Mouse (Mus musculus): ENCODE measurements around the gene Babam1.

Gene Babam1

DNA sequence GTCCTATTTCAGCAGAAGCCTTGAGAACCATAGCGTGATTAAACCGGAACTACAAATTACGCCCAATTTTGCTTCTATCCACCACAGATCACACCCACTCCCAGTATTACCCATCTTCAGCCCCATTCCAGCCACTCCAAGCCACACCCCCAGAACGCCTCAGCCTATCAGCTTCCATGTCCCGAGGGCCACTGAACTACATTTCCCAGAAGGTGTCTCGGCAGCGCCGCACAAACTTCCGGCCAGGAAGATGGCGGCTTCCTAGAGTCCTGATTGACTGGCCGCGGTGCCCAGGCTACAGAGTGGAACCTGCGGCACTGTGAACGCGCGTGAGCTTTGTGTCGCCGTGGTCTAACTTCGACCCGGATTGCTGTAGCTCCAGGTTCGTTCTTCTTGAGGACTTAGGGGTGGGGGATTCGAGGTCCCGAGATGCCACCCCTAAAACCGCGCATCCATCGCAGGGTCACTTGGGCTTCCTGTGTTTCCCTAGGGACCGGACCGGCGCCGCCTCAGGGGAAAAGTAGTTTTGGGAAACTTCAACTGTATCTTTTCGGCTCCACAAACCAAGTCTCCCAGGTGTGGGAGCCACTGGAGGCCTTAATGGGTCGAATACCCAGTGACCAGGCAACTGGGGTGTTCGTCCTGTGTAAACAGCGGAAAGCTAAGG is at the start of gene Babam1:
Gene Babam1 (plus strand): TSS at position 223 of the 667 bp plus-strand sequence.
- peak; percentile 79 to 93 for DNase-seq (ENCODE audit: low spot score in 2 of 2)

- DNase-seq (ENCODE audit: low spot score in 2 of 2), result no peak
These were observed 45.5 kb upstream of the Babam1 start for GRCm38 (mm10) chr8:71351117-71351516.

DNA sequence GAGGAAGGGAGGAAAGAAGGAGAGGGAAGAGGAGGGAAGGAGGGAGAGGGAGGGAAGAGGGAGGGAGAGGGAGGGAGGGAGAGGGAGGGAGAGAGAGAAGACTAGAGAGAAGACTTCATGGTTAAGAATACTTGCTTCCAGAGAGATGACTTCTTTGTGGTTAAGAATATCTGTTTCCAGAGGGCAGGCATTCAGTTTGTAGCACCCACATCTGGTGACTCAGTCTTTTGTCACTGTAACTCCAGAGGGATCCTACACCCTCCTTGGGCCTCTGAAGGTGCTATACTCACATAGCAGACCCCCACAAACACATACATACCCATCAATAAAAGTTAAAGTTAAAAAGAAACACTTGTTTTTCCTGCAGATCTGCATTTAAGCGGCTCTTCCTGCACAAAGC is 45.1 kb upstream of the Babam1 start:
- DNase-seq (ENCODE audit: low spot score in 2 of 2), result no peak

GRCm38 (mm10) chr8:71358026-71358425 is 38.6 kb upstream of the Babam1 start:
- DNase-seq (ENCODE audit: low spot score in 2 of 2), result no peak

DNA sequence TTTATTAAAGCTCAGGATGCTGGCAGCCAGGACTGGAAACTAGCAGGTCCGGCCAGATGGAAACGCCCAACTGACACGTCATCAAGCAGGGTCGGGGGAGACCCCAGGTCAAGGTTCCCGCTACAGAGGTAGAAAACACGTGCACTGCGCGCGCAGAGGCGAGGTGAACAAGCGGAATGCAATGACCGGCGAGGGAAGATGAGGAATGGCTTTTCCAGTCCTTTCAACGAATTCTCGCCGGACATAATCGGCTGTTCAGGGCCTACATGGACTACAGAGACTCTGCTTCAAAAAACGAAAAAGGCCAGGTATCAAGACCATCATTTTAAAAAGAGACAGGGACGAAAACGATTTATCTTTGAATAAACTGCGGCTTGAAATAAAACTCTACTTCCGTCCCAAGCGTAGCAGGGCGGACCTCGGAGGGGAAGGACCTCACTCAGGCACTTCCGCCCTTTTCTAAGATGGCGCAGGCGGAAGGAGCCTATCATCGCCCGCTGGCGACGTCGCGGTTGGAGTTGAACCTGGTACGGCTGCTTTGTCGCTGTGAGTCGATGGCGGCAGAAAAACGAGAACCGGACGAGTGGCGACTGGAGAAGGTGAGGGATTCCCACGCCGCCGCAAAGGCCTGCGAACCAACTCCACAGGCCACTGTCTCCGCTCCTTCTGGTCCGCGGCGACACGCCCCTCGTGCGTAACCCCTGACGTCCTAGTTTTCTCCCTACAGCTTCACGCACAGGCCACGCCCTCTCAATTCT is 29.7 kb upstream of the Babam1 start, which contains the start of gene Use1:
Gene Use1 (plus strand): TSS at position 78 of the 758 bp plus-strand sequence.
- DNase-seq (ENCODE audit: low spot score in 2 of 2), result peak; percentile 93

GRCm38 (mm10) chr8:71367529-71368176 is 29.0 kb upstream of the Babam1 start:
- DNase-seq (ENCODE audit: low spot score in 2 of 2), result no peak

GRCm38 (mm10) chr8:71368366-71368765 is 28.3 kb upstream of the Babam1 start:
- DNase-seq (ENCODE audit: low spot score in 2 of 2), result no peak

- DNase-seq (ENCODE audit: low spot score in 2 of 2), result no peak
These were observed 27.5 kb upstream of the Babam1 start for GRCm38 (mm10) chr8:71369040-71369718.

GRCm38 (mm10) chr8:71370711-71371235 is 25.9 kb upstream of the Babam1 start:
- DNase-seq (ENCODE audit: low spot score in 2 of 2), result no peak

- DNase-seq (ENCODE audit: low spot score in 2 of 2), result peak; percentile 97 to 99
These were observed 25.3 kb upstream of the Babam1 start, which contains the start of gene Ocel1 for GRCm38 (mm10) chr8:71371236-71371848. Ocel1 (plus strand) TSS chr8:71371298.

DNA sequence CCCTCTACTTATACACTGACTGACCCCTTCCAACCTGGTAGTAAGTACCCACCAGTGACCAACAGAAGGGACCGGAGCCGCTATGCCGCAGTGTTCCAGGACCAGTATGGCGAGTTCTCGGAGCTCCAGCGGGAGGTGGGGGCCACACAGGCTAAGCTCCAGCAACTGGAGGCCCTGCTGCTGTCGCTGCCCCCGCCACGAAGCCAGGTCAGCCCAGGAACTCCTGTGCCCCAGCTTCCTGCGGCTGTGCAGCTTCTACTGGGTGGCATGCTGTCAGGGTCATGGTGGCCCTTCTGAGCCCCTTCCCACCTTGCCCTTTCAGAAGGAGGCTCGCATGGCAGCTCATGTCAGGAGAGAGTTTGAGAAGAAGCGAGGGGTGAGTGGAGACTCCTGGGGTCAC is 24.2 kb upstream of the Babam1 start:
- no peak for DNase-seq (ENCODE audit: low spot score in 2 of 2)

DNA sequence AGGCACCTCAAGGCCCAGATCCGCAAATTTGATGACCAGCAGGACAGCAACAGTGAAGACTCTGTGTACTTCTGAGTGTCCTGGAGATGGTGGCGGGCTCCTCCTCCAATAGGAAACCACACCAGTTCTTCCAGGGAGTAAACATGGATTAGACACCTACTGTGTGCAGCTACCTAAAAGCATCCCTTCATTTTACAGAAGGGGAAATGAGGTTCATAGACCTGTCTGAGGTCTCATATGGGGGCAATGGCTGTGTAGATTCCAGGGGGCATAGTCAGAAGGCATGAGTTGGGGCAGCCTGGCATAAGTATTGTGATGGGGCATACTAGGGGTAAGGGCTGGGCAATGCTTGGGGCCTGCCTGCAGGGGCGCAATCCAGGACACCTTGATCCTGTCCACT is 23.7 kb upstream of the Babam1 start:
- no peak for DNase-seq (ENCODE audit: low spot score in 2 of 2)

DNA sequence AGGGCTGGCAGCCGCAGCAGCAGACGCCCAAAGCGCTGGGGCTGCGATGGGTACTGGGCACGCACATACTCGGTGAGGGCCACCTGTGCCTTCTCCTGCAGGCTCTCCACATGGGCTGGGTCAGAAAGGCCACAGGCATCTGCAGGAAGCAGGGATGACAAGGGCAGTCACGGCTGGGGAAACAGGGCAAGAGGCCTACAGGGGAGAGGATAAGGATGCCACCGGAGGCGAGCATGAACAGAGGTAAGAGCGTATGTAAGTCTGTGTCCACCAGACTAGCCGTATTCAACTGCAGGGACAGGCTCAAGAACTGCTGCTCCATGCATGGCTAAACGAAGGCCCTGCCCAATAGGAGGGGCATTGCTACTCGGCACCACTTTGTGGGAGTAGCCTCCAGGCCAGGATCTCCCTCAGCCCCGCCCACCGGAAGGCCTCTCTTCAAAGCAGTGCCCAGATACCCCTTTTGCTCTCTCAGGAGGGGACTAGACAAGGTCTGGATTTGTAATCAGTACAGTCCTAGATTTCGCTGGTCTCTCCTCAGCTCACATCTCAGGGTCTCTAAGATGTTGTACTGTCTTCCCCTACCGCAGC is 21.9 kb upstream of the Babam1 start:
- peak in 1 of 2 experiments; percentile 50 for DNase-seq (ENCODE audit: low spot score in 2 of 2)

DNA sequence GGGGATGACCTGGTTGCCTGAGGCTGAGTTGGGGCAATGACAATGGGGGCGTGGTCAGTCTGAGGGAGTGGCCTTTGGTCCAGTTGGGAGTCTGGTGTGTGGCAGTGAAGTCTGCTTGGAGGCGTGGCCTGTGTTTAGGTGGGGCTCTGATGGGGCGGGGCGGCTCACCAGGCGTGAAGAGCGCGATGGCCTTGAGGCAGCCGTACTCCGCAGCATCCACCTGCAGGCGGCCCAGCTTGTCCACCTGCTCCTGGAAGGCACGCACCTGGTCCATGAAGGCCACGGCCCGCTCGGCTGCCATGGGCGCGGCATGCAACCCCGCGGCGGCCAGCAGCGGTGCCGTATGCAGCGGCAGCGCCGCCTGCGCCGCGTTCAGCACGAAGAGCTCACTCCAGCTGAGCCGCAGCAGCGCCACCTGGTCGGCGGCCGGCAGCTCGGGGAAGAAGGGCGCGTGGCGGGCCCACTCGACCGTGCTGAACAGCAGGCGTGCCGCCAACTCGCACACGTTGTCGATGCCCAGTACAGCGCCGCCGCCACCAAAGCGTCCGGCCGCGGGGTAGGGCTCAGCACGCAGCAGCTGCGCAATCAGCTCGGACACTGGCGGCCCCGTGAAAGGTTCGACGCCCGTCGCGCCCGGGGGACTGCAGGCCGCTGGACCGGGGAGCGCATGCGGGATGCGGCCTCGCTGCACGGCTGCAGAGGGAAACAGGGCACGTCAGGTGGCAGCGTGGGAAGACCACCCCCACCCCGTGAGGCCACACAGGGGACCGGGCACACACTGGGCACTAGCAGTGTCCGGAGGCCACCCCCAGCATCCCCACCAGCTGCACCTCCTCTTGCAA is 20.9 kb upstream of the Babam1 start:
- peak in 1 of 2 experiments; percentile 70 for DNase-seq (ENCODE audit: low spot score in 2 of 2)

- no peak for DNase-seq (ENCODE audit: low spot score in 2 of 2)
These were observed 20.1 kb upstream of the Babam1 start for GRCm38 (mm10) chr8:71376423-71377030.

- DNase-seq (ENCODE audit: low spot score in 2 of 2), result no peak
These were observed 17.7 kb upstream of the Babam1 start for GRCm38 (mm10) chr8:71379008-71379407.

GRCm38 (mm10) chr8:71379512-71380075 is 17.1 kb upstream of the Babam1 start:
- DNase-seq (ENCODE audit: low spot score in 2 of 2), result no peak

- peak in 1 of 2 experiments; percentile 29 for DNase-seq (ENCODE audit: low spot score in 2 of 2)
These were observed 16.2 kb upstream of the Babam1 start for GRCm38 (mm10) chr8:71380178-71381171.

All from spleen, postnatal 10 days (tissue).